Mouse (Mus musculus) hindbrain, embryonic 12.5 days (tissue): ENCODE results near the gene Add3. TPM values are rescaled to one million over a fixed set of nuclear protein-coding genes. Genes with fewer than 3 reads are reported as not detected.

ENCODE experiments used
- ATAC-seq: fragments of 200-750 bp; cut with Nextera tagmentation; 2 replicates; pipeline ENCODE4 v1.8.0; 2017; ENCODE audit warnings: moderate TSS enrichment; ENCODE audit not compliant: low FRiP score
- H3K27ac ChIP-seq: fragments of 300-500 bp; sonication (generic); 2 replicates; pipeline ENCODE4 v1.5.1; 2016; ENCODE audit warnings: mild to moderate bottlenecking
- H3K27me3 ChIP-seq: fragments of 300-500 bp; sonication (generic); 2 replicates; pipeline ENCODE4 v1.6.1; 2016; ENCODE audit warnings: mild to moderate bottlenecking
- H3K36me3 ChIP-seq: fragments of 300-500 bp; sonication (generic); 2 replicates; pipeline ENCODE4 v1.6.1; 2016; ENCODE audit warnings: mild to moderate bottlenecking
- H3K4me1 ChIP-seq: fragments of 300-500 bp; sonication (generic); 2 replicates; pipeline ENCODE4 v1.6.1; 2016
- H3K4me2 ChIP-seq: fragments of 300-500 bp; sonication (generic); replicated peaks from 2 replicates; pipeline ENCODE4 v1.6.1; 2016; ENCODE audit warnings: mild to moderate bottlenecking
- H3K4me3 ChIP-seq: fragments of 300-500 bp; sonication (generic); 2 replicates; pipeline ENCODE4 v1.5.1; 2016; ENCODE audit warnings: mild to moderate bottlenecking
- H3K9ac ChIP-seq: fragments of 300-500 bp; sonication (generic); 2 replicates; pipeline ENCODE4 v1.6.1; 2016; ENCODE audit warnings: mild to moderate bottlenecking, moderate library complexity
- H3K9me3 ChIP-seq: fragments of 300-500 bp; sonication (generic); replicated peaks from 2 replicates; pipeline ENCODE4 v1.6.1; 2016; ENCODE audit warnings: mild to moderate bottlenecking
- WGBS: fragments of 180-500 bp; shearing (Covaris S2); methylation state at CpG from one replicate; pipeline ENCODE4 v1.1.7; 2016; 5-methylcytosine and 5-hydroxymethylcytosine counted together
- polyA plus RNA-seq: library from polyadenylated mRNA; unstranded; fragments of >200 nt; fragmentation: Nextera tagmentation; extraction: Ambion mirVana; gene quantifications from 2 replicates; pipeline ENCODE4 v1.2.1, GENCODE M21; 2016

Add3 gene
- polyA plus RNA-seq, 1 experiment from 2014 or later, result 55.5 TPM

GRCm38 (mm10) chr19:53159351-53159750 lies 19.1 kb downstream of the Add3 start:
- no peak for ATAC-seq
- Histone ChIP-seq H3K4me3 (no peak overlapping the region), H3K9me3 (no peaks in the 10 kb centered on the region), H3K27ac (no peak overlapping the region), H3K4me1 (no peaks in the 10 kb centered on the region), H3K36me3 (no peaks in the 10 kb centered on the region), H3K4me2 (no peak overlapping the region), H3K9ac (no peak overlapping the region), H3K27me3 (no peaks in the 10 kb centered on the region)
- 48% methylated on average over 7 of the region's 7 CpGs for WGBS

GRCm38 (mm10) chr19:53162927-53163326 lies 22.7 kb downstream of the Add3 start:
- no peak overlapping the region for H3K4me2 ChIP-seq
- H3K4me1 ChIP-seq, result no peaks in the 10 kb centered on the region
- no peak overlapping the region for H3K4me3 ChIP-seq
- ATAC-seq, result no peak
- no peak overlapping the region for H3K27ac ChIP-seq
- no peaks in the 10 kb centered on the region for H3K36me3 ChIP-seq
- H3K9me3 ChIP-seq, result no peaks in the 10 kb centered on the region
- no peak overlapping the region for H3K9ac ChIP-seq
- WGBS, result 89% methylated on average over 6 of the region's 6 CpGs
- no peaks in the 10 kb centered on the region for H3K27me3 ChIP-seq

- H3K36me3 ChIP-seq, result no peaks in the 10 kb centered on the region
- no peak for ATAC-seq
- no peak overlapping the region for H3K4me2 ChIP-seq
- no peaks in the 10 kb centered on the region for H3K4me1 ChIP-seq
- no peak overlapping the region for H3K27ac ChIP-seq
- no peaks in the 10 kb centered on the region for H3K9me3 ChIP-seq
- H3K4me3 ChIP-seq, result no peak overlapping the region
- WGBS, result 88% methylated on average over 7 of the region's 7 CpGs
- no peaks in the 10 kb centered on the region for H3K27me3 ChIP-seq
- H3K9ac ChIP-seq, result no peak overlapping the region
Measured at GRCm38 (mm10) chr19:53164645-53165044, 24.4 kb downstream of the Add3 start.

GRCm38 (mm10) chr19:53165305-53166240 lies 25.3 kb downstream of the Add3 start:
- H3K4me3 ChIP-seq, result no peak overlapping the region
- H3K27ac ChIP-seq, result no peak overlapping the region
- H3K4me1 ChIP-seq, result no peaks in the 10 kb centered on the region
- ATAC-seq, result no peak
- WGBS, result 54% methylated on average over 4 of the region's 4 CpGs
- H3K9ac ChIP-seq, result no peak overlapping the region
- no peak overlapping the region for H3K4me2 ChIP-seq
- no peaks in the 10 kb centered on the region for H3K9me3 ChIP-seq
- H3K36me3 ChIP-seq, result no peaks in the 10 kb centered on the region
- no peaks in the 10 kb centered on the region for H3K27me3 ChIP-seq

GRCm38 (mm10) chr19:53166367-53166766 lies 26.1 kb downstream of the Add3 start:
- 92% methylated on average over 10 of the region's 10 CpGs for WGBS
- Histone ChIP-seq H3K9me3 (no peaks in the 10 kb centered on the region), H3K27me3 (no peaks in the 10 kb centered on the region), H3K4me1 (no peaks in the 10 kb centered on the region), H3K36me3 (no peaks in the 10 kb centered on the region), H3K4me2 (no peak overlapping the region), H3K4me3 (no peak overlapping the region), H3K9ac (no peak overlapping the region), H3K27ac (no peak overlapping the region)
- ATAC-seq, result no peak

- Histone ChIP-seq H3K4me2 (no peak overlapping the region), H3K4me1 (no peaks in the 10 kb centered on the region), H3K27ac (no peak overlapping the region), H3K27me3 (no peaks in the 10 kb centered on the region), H3K9ac (no peak overlapping the region), H3K36me3 (no peaks in the 10 kb centered on the region), H3K4me3 (no peak overlapping the region), H3K9me3 (no peaks in the 10 kb centered on the region)
- no peak for ATAC-seq
- 85% methylated on average over 5 of the region's 5 CpGs for WGBS
Measured at GRCm38 (mm10) chr19:53168576-53168975, 28.3 kb downstream of the Add3 start.

GRCm38 (mm10) chr19:53170651-53171050 lies 30.4 kb downstream of the Add3 start:
- no peaks in the 10 kb centered on the region for H3K27me3 ChIP-seq
- no peak overlapping the region for H3K27ac ChIP-seq
- H3K4me1 ChIP-seq, result no peaks in the 10 kb centered on the region
- ATAC-seq, result no peak
- WGBS, result 88% methylated on average over 5 of the region's 5 CpGs
- no peaks in the 10 kb centered on the region for H3K9me3 ChIP-seq
- no peak overlapping the region for H3K4me2 ChIP-seq
- no peak overlapping the region for H3K9ac ChIP-seq
- no peaks in the 10 kb centered on the region for H3K36me3 ChIP-seq
- H3K4me3 ChIP-seq, result no peak overlapping the region

GRCm38 (mm10) chr19:53174034-53174433 lies 33.8 kb downstream of the Add3 start:
- Histone ChIP-seq H3K4me1 (no peaks in the 10 kb centered on the region), H3K4me2 (no peak overlapping the region), H3K27ac (no peak overlapping the region), H3K27me3 (no peaks in the 10 kb centered on the region), H3K9ac (no peak overlapping the region), H3K36me3 (no peaks in the 10 kb centered on the region), H3K9me3 (no peaks in the 10 kb centered on the region), H3K4me3 (no peak overlapping the region)
- no peak for ATAC-seq
- 90% methylated on average over 2 of the region's 2 CpGs for WGBS

- H3K27ac ChIP-seq, result no peak overlapping the region
- 71% methylated on average over 5 of the region's 5 CpGs for WGBS
- H3K4me2 ChIP-seq, result no peak overlapping the region
- no peaks in the 10 kb centered on the region for H3K36me3 ChIP-seq
- H3K4me3 ChIP-seq, result no peak overlapping the region
- peaks cover 1% of the 10 kb centered on the region; the same call in 1 of the 2 replicates for H3K4me1 ChIP-seq
- H3K9ac ChIP-seq, result no peak overlapping the region
- ATAC-seq, result no peak
- H3K9me3 ChIP-seq, result no peaks in the 10 kb centered on the region
- no peaks in the 10 kb centered on the region for H3K27me3 ChIP-seq
Measured at GRCm38 (mm10) chr19:53175550-53175949, 35.3 kb downstream of the Add3 start.

GRCm38 (mm10) chr19:53176518-53176917 lies 36.3 kb downstream of the Add3 start:
- ATAC-seq, result no peak
- 89% methylated on average over 4 of the region's 4 CpGs for WGBS

GRCm38 (mm10) chr19:53178611-53179528 lies 38.6 kb downstream of the Add3 start:
- Histone ChIP-seq H3K27me3 (no peaks in the 10 kb centered on the region), H3K36me3 (no peaks in the 10 kb centered on the region), H3K4me3 (no peak overlapping the region), H3K27ac (no peak overlapping the region), H3K4me2 (no peak overlapping the region), H3K9me3 (no peaks in the 10 kb centered on the region), H3K4me1 (peaks cover 10% of the 10 kb centered on the region; the same call in 1 of the 2 replicates), H3K9ac (no peak overlapping the region)
- no peak for ATAC-seq
- WGBS, result 96% methylated on average over 20 of the region's 20 CpGs

More at GRCm38 (mm10) chr19:53176518-53176917, 36.3 kb downstream of the Add3 start:
- Histone ChIP-seq H3K36me3 (no peaks in the 10 kb centered on the region), H3K4me1 (peaks cover 10% of the 10 kb centered on the region; the same call in 1 of the 2 replicates), H3K9ac (no peak overlapping the region), H3K4me2 (no peak overlapping the region), H3K27me3 (no peaks in the 10 kb centered on the region), H3K9me3 (no peaks in the 10 kb centered on the region), H3K4me3 (no peak overlapping the region), H3K27ac (no peak overlapping the region)

GRCm38 (mm10) chr19:53180168-53180803 lies 40.0 kb downstream of the Add3 start:
- H3K9me3 ChIP-seq, result no peaks in the 10 kb centered on the region
- no peak overlapping the region for H3K4me3 ChIP-seq
- no peaks in the 10 kb centered on the region for H3K27me3 ChIP-seq
- WGBS, result 88% methylated on average over 12 of the region's 12 CpGs
- no peak for ATAC-seq
- no peaks in the 10 kb centered on the region for H3K36me3 ChIP-seq
- H3K4me1 ChIP-seq, result peaks cover 14% of the 10 kb centered on the region; the same call in 1 of the 2 replicates
- no peak overlapping the region for H3K4me2 ChIP-seq
- no peak overlapping the region for H3K27ac ChIP-seq
- no peak overlapping the region for H3K9ac ChIP-seq
